Mouse (Mus musculus) megakaryocyte-erythroid progenitor cell, adult 5-6 weeks (primary cell): ENCODE data around the gene Spaar. TPM values are rescaled to one million over a fixed set of nuclear protein-coding genes. Genes with fewer than 3 reads are reported as not detected.
A peak's percentile ranks its signal among the peaks of the same experiment; 100 is the strongest.

Experiments
- ATAC-seq: replicated peaks from 2 replicates; pipeline ENCODE4 v1.8.0; 2016; ENCODE audit warnings: mild to moderate bottlenecking, inconsistent platforms; ENCODE audit not compliant: severe bottlenecking, poor library complexity, low FRiP score, low TSS enrichment
- total RNA-seq, 2 experiments: library from RNA; stranded (forward) in 1 of 2; stranded (reverse) in 1 of 2; fragments of 200-1000, 215-1000 nt in 1 of 2; fragments of >200 nt in 1 of 2; fragmentation: Nextera tagmentation in 1 of 2; gene quantifications; 2 replicates each; pipeline ENCODE4 v1.2.3; 2014 to 2017

The Spaar gene
- total RNA-seq (2014; fragmentation: Nextera tagmentation) (not detected in 2 replicates), total RNA-seq (2017) (not detected in 2 replicates)

- peak; percentile 45; the same call in 1 of the 2 replicates for ATAC-seq
Measured at GRCm38 (mm10) chr4:43729794-43730550, at the start of gene Spaar. Gene Spaar (plus strand): TSS chr4:43730034.

GRCm38 (mm10) chr4:43690021-43690420, 39.8 kb upstream of the Spaar start:
- ATAC-seq: no peak

DNA sequence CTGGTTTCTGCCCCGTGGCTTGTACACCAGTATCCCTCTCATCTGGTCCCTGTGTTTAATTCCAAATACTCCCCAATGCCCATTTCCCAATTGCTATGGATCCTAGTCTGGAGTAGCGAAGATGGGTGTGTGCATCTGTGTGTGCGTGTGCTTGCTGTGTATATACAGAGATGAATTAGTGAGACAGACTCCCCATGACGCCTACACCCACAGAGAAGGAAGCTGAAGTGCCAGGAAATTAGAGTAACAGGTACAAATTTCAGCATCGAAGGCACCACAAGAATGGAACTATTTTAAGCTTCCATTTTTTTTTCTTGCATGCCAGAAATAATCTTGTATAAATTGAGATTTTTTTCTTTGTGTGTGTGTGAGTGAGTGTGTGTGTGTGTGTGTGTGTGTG, 38.8 kb upstream of the Spaar start:
- ATAC-seq: no peak

DNA sequence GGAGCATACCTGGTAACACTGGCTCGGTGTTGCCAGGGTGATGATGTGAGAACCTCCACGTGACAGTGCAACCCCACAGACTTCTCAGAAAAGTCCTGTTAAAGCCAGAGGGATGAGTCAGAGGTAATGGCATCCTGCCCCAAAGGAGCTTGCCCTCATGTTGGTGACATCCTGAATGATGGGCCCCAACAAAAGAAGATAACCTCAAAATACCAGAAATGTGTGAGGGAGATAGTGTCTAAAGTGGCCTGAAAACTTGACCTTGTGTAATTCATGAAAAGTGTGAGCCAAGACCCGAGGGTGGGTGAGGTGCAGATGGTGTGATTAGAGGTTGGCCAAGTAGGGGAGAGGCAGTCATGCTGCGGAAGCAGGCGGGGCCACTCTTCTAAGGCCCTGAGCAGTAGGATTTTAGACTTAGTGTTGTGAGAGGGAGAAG, 36.0 kb upstream of the Spaar start:
- ATAC-seq: peak; percentile 48; the same call in 1 of the 2 replicates

DNA sequence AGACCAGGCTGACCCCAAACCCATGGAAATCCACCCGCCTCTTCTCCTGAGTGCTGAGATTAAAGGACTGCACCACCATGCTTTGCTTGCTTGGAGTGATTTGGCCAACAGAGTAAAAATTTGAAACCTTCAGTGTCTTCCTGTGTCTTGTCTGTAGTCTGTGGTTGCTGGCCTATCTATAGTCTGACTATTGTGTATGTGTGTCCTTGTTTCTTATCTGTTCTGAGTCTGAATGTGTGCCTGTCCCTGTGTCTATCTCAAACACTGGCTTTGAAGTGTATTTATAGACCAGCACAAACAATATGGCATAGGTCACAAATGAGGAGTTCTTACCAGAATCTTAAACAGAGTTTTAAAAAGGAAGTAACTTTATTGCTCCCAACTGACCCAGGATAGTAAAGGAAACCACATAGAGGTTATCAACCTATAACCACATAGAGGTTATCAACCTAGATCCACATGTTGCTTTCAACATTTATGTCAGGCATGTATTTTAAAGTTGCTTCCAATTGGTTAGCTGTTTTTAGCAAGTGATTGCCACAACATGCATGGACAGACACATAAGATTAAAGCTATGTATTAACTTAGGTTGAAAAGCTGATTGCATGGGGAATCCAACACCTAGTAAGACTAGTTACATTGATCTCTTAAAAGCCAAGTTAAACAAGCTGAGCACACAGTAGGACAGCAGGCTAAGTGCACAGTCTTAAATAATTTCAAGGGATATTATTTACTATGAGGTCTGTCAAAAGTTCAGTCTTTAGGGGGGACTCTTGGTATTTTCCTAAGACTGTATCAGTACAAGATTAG, 35.2 kb upstream of the Spaar start:
- ATAC-seq: peak; percentile 65

DNA sequence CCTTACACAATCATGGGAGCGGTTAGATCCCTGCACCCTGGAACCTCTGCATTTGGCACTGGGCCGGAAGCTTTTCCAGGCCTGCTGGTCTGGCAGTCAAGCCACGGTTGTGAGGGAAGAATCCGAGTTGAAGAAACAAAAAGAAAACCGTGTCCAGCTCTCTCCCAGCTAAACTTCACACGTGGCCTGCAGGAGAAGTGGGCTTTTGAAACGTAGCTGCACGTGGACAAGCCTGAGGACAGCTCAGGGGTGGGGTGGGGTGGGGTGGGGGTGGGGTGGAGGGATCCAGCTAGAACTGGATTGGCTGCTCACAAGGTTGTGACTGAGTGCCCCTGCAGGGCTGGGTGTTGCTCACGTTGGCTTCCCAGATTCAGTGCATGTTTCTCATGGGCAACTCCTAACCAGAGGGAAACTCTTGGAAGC, 34.6 kb upstream of the Spaar start:
- ATAC-seq: no peak

DNA sequence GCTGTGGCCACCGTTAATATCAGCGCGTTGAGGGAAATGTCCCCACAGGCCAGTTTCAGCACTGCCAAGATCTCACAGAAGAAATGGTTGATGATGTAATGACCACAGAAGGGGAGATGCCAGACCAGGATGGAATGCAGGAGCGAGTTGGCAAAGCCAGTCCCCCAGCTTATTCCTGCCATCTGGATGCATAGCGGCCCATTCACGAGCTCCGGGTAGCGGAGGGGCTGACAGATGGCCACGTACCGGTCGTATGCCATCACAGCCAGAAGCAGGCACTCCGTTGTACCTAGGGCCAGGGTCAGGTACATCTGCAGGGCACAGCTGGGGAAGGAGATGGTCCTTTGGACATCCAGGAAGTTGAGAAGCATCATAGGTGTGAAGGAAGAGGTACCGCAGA, 33.3 kb upstream of the Spaar start:
- ATAC-seq: no peak

DNA sequence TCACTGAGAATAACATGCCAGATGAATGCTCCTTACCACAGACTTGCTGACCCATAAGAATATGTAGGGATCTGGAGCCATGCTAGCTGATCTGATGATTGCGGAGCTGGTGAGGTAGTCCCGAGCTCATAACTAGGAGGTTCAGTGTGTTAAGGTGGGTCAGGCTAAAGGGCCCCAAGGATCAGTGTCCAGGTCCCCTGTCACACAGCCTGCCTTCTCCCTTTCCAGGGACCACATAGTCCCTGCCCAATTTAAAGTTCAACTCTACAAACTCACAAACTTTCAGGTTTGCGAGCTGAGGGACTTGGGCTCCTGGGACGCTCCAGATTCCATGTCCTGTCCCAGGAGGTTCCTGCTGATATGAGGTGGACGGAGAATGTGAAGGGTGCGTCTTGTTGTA, 29.1 kb upstream of the Spaar start, which contains the start of gene Olfr70:
TSS of gene Olfr70 (minus strand) at position 101 of the 400 bp plus-strand sequence.
- ATAC-seq: no peak

DNA sequence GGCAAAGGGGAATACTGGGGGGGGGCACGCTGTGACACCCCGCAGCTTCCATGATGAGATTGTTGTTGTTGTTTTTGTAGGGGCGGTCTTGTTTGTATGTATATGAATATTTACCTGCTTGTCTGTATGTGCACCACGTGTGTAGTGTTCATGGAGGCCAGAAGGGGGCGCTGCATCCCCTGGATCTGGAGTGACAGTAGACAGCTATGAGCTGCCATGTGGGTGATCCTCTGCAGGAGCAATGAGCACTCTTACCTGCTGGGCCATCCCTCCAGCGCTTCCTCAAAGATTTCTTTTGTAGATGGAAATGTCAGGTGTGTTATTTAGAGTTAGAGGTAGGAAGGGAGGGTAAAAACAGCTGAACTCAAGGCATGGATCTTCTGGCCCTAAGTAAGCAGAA, 26.4 kb upstream of the Spaar start:
- 0 out of 2 replicates have a peak, but pooled peaks have one; percentile 59 for ATAC-seq

DNA sequence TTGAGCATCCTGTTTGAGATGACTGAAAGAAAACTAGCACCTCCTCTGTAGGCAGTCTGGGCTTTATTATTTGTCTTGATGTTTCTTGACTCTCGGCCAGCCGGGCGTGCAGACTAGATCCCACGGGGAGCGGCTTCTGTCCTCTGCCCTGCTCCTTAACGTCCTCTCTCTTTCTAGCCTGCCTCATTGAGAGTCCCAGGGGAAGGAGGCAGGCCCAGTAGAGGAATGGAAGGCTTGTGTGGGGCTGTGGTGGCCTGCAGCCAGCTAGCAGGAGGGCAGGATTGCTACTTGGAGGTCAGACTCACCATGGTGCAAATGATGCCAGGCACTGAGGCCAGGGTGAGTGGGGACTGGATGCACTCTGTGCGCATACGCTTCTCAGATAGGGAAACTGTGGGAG, 26.0 kb upstream of the Spaar start:
- no peak for ATAC-seq

- ATAC-seq: no peak
Measured at GRCm38 (mm10) chr4:43705991-43706390, 23.8 kb upstream of the Spaar start.

- no peak for ATAC-seq
Measured at GRCm38 (mm10) chr4:43709869-43710268, 20.0 kb upstream of the Spaar start, which contains the start of gene Olfr71. Gene Olfr71 (minus strand): TSS chr4:43710255.

DNA sequence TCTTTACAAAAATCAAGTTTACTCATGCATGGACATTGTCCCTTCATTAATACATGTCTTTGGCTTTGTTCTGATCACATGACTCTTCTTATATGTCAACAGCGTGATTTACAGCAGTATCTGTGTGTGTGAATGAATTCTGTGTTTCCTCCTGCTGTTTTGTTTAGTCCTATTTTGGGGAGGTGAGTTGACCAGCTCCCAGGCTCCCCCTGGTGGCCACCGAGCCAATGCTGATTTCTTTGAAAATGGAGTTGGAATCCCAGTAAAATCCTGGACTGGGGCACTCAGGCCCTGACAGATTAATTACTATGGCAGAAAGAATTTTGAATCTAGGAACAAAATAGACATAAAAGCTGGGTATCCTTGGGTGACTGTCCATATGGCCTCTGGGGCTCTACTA, 18.0 kb upstream of the Spaar start:
- ATAC-seq: peak; percentile 68; the same call in 1 of the 2 replicates

GRCm38 (mm10) chr4:43713652-43714219, 16.1 kb upstream of the Spaar start:
- ATAC-seq: no peak

DNA sequence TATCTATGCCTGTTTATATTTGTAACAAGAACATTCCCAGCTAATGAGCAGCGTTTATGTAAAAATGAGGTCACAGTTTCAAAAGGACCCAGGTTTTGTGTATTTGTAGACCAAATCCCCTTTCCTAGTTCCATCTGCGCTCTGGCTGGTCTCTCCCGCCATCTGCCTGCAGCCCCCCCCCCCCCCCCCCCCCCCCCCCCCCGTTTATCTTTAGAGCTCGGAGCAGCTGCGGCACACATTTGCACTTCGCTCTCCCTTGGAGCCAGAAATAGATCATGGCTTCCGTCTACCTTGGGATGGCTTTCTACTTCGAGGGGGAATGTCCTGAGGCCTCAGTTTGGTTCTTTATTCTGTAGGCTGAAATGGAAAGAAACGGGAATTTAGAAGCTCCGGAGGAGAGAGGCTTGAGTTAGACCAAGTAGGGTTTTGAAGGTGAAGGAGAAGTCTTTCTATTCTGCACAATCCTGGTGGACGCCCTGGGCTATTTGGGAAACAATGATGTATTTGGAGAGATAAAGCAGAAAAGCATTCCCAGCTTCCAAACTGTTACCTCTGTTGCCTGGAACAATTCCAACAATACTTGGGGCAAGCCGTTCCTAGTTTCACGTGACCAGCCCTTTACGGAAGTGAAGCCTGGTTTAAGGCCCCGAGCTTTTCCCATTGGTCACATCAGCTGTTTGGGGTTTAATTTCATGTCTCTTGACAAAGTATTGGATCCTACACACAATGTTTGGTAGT, 9.2 kb upstream of the Spaar start:
- ATAC-seq: no peak

DNA sequence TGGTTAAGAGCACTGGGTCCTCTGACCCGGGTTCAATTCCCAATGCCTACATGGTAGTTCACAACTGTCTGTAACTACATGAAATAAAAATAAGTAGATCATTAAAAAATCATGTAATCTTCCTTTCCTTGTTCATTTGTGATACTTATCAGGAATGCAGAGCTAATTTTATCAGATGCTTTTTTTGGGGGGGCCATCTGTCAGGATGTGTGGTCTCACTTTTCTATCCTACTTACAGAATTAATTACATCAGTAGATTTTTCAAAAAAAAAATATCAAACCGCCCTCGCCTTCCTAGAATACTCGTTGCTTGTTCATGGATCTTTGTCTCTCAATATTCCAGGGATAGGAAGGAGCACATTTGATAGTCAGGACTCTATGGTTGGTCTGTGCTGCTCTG, 7.6 kb upstream of the Spaar start:
- no peak for ATAC-seq

DNA sequence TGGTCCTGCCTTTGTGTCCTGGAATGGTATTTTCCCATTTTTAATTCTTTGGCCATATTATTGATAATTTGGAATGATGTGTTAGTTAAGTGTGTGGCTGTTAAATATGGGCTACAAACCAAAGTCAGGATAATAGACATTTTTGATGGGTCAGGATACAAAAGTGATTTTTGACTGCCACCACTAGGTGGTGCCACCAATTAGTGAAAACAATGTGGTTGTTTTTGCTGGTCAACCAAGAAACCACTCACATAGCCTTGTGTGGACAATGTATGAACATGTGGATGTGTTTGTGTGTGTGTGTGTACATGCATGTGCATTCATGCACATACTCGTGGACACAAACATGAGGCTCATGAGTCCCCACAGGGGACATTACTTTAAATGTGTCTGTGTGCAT, 5.1 kb upstream of the Spaar start:
- no peak for ATAC-seq

DNA sequence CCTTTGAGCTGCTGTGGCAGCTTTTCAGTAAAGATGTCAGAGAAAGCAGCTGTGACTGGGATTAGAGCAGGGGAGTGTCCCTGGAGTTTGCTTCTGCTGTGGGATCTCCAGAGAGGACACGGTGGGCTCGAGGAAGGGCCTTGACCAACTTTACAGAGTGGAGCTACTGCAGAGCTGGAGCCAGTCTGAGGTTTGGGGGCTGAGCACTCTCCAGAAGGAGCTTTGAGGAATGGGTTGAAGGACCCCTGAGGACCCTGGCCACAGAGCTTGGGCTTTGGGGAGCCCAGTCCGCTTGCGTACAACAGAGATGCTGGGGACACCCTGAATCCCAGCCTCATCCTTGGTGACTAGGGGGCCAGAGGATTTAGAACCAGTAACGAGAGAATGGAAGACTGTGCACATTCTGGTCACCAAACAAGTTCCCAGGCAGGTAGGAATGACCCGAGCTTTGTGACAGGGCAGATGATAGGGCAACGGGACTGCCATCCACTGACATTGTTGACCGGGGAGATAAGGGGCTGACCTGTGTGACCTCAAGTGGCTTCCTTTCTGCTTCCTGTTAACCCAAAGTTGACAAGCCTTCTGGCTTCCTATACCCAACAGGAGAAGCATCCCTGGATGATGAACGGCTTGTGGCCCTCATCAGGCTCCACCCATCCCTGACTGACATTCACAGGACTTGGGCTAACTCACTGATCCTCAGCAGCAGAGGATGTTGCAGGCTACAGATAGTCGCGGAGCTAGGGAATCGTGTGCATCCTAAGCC, 3.4 kb upstream of the Spaar start:
- no peak for ATAC-seq

- ATAC-seq: no peak
Measured at GRCm38 (mm10) chr4:43726995-43727394, 2.8 kb upstream of the Spaar start, which contains the start of gene Hrct1. Gene Hrct1 (plus strand): TSS chr4:43727188.
